Mouse (Mus musculus) thymus, postnatal 14 days (tissue): ENCODE results near the gene Palld.
A peak's percentile ranks its signal among the peaks of the same experiment; 100 is the strongest.

Experiments used
- DNase-seq: peaks from one replicate; pipeline ENCODE4 v3.0.0; 2021

Gene Palld

DNA sequence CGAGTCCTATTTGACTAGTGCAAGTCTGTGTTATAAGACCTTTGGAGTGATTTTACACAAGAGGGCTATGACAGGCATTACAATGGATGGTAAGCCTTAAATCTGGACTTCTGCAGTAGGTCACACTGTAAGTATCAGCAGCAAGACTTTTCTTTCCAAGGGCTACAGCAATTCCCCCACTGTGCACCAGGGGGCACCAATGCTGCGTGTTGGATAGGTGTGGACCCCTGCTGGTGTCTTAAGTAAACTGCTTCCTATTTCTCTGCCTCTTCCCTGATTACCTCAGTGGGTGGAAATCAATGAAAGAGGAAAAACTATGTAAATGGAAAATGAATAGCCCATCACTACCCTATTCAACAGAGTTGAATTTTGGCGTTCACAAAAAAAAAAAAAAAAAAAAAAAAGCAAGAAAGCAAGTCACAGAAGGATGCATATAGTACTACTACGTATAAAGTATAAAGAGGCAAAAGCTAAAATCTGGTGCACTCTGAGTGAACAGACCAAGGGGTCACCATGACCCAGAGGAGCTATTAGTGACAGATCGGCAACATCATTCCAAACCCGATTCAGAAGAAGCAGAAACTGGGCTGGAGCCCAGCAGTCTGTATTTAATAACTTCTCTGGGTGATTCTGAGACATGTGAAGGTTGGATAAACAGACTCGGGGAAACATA, 362.5 kb downstream of the Palld start:
- peak; percentile 81 for DNase-seq

DNA sequence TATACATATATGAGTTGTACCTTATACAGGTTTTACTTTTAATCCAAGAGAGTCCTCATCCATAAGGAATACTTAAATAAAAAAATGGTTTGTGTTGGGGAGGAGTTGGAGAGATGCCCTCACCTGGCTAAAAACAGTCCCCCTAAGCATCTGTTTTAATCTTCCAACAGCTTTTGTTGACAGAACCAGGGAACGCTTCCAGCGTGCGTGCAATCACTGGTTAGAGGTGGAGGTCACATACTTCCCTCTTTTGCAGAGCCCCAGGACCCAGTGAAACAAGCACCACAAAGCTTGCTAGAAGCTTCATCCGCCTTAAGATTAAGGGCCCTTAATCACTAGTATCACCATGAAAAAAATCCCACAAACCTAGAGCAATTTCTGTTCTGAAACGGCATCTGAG, 365.0 kb downstream of the Palld start:
- no peak for DNase-seq

DNA sequence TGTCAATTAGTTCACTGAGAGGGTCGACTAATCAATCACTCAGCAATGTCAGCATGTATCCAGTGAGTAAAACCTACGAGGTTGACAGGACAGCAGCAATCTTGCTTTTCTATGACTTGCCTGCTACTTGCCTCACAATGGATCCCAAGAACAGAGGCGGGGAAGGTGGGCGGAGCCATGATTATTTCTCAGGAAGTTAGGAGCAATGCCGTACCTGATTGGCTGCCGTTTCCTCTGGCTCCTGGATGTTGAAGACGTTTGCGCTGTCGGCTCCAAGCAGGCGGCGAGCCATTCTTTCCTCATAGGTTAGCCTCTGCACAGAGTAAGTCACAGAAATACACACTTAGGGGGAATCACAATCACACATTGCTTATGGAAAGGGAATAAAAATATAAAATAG, 367.0 kb downstream of the Palld start:
- DNase-seq: no peak

DNA sequence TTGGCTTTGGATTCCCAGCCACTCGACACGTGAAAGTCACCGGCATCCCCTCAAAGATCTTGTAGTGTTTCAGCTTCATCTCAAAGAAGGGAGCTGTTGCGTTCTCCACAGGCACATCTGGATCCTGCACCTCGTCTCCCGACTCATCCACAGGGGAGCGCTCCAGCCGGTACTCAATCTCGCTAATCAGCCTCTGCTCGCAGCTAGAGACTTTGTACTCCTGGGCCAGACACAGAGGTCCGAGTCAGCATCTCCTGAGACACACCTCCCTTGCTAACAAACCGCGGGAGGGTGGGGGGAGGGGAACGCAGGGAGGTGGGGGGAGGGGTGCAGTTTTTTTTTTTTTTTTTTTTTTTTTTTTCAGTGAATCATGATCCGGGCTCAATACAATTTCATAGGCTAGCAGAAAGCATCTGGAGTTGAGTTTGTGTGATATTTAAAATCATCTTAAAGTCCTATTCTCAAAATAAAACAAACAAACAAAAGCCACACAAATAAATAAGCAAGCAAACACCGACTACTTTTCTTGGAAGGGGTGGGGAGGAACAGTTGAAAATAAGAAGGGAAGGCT, 369.0 kb downstream of the Palld start:
- no peak for DNase-seq

DNA sequence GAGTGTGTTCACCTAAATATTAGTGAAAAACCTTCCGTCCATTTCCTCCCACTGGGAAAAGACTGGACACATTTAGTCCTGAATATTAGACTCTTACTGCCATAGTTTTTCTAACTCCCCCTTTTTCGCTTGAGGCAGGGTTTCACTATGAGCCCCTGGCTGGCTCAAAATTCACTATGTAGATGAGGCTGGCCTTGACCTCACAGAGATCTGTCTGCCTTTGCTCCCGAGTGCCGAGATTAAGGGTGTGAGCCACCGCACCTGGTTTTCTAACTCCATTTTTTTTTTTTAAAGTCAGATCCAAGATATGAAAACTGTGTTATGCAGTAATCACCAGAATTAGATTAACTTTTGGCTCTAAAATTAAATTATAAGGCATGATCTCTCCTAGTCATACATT, 369.7 kb downstream of the Palld start:
- DNase-seq: no peak

DNA sequence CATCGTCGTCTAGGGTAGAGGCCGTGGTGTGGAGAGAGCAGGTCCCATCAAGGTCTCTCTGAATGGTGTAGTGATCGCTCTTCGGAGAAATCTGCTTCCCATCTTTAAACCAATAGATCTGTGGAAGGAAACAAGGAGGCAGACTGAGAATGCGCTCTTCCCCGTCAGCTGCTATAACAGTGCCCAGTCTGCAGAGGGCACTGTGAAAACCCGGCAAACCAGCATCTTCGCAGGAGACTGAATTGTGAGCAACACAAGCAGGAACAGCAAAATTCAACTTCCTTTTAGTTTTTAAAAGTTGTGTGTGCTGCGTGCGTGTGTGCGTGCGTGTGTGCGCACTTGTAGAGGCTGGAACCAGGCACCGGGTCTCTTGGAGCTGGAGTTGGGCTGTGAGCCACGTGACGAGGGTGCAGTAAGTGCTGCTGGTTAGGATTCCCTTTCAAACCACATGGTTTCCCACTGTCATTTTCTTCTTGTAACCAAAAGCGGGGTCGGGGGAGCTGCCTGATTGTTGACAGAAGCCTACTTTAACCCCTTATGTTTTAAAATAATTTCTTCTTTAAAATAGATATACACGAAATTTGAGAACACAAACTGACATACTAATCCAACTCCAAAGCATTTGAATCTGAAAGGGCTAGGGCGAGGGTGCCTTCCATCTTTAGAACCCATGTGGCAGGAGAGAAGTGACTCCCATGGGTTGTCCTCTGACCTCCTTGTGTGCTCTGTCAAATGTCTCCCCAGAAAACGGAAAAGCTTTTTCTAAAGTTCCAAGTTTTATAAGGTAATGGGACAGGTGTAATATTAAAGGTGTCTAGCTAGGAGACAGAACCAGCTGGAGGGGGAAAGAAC, 370.3 kb downstream of the Palld start:
- no peak for DNase-seq

DNA sequence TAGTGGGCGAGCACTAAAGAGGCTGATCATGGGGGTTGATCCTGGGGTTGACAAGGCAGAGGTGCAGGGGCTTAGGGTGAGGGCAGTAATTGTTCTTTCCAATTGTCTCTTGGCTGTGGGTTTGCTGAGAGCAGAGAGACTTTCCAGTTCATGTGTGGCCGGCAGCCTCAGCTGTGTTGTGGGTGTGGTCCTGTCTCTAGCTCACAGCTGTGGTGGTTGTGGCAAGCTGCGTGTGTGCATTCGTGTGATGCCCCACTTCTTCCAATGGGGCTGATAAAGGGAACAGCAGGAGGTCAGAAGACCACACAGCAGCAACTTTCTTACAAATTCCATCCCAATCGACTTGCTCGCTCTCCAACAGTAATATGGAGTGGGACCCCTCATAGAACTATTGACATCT, 373.8 kb downstream of the Palld start:
- DNase-seq: no peak

DNA sequence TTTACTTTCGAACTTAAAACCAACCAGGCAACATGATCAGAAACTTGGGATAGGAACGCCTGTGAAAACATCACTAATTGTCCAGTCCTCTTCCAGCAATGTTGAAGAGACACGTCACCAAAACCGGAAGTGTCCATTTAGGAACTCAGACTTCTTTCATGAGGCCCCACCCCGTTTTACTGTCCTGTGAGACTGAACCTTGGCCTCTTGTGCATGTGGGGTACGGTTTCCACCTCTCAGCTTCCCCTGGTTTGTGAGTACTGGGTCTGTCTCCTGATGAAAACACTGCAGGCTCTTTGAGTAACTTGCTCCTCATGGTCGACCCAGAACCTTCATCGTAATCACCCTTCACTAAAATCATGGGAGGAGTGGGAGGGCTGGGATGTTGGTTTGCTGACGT, 374.3 kb downstream of the Palld start:
- no peak for DNase-seq

DNA sequence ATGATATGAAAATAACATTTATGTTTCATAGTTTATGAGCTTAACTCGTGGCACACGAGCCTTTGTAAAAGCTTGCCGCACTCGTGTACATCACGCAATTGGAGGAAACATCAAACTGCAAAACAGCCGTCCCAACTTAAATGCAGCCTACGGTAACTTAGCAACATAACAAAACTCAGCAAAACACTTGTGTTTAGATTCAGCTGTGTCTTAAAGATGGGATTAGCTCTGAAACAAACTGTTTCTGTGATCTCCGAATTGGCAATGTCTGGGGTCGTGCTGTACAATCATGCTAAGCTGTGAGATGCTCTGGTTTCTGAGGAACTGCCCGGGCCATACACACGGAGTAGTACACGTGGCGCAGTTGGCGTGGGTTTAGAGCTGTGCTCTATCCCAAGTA, 375.5 kb downstream of the Palld start:
- no peak for DNase-seq

DNA sequence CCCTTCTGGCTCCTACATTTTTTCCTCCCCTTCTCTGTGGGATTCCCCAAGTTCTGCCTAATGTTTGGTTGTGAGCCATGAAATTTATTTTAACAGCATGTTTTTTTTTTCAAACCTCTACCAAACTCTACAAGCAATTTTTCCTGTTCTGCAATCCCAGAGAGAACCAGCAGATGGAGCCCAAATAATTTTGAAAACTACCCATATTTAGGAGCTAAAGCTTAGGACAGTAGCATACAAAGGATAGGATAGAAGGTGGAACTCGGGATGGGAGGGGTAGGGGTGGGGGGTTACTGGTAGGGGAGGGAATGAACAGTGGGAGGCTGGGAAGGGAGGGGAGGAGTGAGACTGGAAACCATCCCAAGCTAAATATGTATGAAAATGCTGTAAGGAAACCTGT, 380.4 kb downstream of the Palld start:
- peak; percentile 18 for DNase-seq

DNA sequence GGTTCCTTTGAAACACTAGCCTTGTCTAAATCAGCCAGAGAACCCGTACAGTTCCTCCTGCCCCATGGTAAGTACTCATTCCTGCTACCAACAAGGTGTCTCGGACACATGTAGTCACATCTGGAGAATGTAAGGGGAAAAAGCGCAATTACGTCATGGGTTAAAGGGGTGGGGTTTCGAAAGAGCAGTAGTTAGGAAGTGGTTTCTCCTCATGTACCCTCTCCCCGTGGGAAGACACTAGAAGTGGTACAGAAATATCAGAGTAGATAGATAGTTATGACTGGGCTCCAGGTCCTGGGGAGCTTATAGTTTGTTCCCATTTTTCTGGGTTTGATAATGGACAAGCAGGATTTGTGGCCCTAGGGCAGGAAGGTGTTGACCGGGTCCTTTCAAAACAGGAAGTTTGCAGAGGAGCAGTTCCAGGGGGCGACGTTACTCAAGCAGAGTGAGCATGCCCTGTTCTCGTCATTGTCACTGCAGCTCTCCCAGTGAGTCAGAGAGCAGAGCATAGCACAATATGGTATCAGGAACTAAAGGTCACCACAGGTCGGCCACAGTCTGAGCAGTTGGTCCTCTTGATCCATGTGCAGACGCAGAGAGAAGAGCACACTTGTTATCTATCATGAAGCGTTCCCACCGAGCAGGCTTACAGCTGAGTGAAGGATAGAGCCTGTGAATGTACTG, 384.8 kb downstream of the Palld start:
- DNase-seq: peak; percentile 23

DNA sequence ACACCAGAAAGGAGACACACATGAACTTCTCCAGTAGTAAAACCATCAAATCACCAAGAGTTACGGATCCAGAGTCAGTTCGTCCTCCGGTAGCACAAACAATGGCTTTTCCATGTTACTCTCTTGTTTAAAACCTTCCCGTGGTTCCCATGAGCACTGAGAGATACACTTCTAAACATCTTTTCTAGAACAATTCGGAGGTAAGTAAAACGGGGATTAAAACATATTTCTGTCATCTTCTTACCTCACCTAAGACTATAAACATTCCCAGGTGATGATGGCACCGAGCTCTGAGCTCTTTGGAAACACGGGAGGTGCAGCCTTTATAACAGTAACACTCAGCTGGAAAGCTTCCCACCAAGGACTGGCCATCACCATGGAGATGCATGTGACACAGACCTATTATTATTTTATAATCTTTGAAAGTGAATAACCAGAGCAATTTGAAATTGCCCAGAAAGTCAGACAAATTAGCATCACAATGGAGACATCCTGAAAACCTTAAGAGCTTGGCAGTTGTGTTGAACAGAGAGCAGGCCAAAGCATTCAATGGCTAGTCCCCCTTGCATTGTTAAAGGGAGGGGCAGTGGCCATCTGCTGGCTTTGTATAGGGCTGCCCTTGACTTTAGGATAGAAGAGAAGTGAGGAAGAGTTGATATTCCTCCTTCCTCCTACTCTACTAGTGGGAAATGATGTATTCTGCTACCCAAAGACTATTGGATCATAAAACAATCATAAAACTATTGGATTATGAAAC, 385.6 kb downstream of the Palld start:
- no peak for DNase-seq

DNA sequence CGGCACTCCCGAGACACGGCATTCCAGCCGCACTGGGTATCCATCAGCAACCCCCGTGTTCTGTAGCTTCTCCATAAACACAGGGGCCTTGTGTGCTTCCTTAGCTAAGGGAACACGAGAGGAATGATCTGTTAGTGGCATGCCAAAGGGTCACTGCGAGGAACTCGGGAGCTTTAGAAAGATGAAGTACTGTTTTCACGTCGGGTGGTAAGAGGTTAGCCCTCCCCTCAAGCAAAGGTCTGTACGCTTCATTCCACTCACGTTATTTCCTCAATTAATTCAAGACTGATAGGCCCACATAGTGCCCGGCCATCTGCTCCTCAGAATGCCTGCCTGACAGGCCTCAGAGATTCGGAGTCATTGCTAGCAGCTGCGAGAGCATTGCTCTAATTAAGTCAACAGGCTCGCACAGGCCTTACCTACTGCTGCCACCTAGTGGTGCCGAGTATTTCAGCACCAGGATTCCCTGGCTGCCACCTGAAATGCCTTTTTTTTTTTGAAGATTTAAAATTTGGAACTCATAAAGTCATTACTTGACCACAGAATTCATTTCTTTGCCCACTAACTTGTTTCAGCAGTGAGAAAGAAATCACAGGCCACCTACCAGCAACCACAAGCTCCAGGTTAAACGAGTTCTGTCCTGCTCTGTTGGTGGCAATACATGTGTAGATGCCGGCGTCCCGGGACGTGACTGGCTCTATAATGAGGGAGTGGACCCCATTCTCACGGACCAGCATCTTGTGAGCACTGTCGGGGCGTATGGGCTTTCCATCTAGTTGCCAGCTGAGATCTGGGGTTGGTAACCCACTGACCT, 386.4 kb downstream of the Palld start:
- DNase-seq: peak; percentile 75

DNA sequence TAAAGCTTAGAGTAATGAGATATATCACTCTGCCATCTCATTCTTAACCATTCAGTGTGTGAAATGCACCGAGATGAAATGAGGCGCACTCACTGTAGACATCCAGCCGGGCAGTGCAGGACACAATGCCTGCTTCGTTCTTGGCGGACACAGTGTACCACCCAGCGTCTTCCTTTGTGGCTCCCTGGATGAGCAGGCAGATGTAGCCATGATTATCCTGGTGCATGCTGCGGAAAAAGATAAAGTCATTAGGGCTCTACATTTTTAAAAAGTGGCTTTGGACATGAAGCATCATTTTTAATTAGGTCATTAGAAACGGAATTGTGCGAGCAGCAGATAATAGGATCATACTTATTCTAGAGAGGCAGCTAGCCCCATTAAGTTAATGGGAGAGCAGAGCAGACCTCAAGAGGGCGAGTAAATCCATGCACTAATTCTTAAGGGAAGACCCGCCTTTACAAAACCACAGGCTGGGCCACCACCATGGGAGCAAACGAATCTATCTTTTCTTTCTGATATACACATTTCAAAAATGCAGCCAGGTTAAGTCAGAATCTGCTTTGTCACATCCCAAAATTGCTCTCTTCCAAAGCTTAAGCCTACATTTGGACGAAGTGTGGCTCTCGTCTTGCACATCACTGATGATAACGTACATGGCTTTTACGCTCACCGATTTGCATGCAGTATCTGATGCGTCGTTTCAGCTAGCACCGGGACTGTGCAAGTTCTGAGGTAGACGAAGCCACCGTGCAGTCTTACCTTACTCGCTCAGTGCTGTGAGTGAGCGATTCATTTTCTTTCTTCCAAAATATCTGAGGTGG, 387.2 kb downstream of the Palld start:
- no peak for DNase-seq

DNA sequence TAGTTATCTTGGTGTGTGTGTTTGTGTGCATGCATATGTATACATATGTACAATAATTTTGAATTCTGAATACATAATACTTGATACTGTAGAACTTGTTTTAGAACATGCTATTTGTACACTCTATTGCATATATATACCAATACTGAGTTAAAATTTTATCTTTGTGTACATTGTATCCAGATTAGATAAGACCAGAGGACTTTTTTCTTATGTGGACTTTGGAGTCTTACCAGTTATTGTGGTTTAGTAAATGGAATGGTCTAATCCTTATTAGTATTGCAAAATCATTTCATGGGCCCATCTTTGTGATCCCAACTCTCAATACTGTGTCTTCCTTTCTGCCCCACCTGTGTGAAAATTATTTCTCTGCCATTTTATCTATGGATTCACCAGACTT, 400.2 kb downstream of the Palld start:
- no peak for DNase-seq

DNA sequence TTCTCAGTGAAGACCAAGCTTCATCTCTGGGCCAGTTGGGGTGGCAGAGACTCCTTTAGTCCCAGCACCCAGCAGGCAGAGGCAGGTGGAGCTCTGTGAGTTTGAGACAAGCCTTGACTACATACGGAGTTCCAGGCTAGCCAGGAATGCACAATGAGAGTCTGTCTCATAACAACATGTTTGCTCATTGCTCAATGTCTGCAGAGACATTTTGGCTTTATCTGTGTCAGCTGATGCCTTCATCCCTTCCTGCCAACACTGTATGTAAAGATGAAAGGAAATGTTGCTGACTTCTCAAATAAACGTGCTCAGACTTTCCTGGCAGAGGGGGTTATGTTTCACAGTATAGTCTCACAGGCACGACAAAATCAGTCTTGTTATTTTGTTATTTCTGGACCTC, 401.6 kb downstream of the Palld start:
- DNase-seq: no peak

DNA sequence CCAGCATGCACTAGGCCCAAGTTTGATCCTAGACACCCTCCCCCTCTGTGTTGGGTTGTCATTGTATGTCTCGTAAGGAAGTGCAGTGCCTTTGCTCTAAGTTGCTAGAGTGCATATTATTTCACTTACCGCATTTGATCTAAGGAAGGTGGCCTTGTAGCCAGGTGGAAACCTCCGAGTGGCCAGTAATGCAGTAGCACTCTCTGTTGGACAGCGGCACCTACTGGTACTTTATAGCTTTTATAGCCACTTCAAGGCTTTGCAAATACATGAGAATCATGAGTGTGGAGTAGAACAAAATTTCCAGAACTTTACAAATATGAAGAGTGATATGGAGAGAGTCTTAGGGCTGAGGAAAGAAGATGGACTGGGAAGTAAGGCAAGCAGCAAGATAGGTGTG, 403.5 kb downstream of the Palld start:
- no peak for DNase-seq

DNA sequence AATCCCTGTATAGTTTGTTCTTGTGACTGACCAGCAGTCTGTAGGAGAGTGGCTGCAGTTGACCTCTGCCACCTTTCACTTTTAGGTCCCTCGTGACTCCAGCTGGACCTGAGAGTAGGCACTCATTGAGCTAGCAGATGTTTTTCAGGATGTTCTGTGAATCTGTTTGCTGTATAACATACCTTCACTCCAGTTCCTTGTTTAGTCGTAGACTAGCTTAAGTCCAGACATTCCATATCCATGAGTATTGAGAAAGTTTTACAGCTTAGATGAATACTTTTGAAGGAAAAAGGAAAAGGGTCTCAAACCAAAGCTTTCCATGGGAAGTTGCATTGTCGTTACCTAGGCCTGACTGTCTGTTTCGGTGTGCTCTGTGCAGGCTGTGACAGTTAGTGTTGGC, 405.4 kb downstream of the Palld start:
- no peak for DNase-seq

DNA sequence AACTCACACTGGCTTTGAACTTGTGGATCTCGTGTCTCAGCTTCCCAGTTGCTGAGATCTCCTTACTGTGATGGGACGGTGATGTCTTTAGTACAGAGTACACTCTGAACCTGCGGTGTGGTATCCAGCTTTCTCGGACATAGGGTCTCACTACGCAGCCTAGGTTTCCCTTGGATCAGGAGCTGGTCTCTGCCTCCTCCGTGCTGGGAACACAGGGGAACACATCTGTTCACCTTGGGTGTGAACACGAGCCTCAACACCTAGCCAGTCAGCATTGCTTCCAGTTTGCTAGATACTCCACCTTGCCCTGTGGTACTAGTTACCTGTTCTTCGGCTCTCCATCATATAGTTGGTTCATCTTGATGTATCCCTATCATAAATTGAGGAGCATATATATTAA, 413.9 kb downstream of the Palld start:
- DNase-seq: peak; percentile 8

DNA sequence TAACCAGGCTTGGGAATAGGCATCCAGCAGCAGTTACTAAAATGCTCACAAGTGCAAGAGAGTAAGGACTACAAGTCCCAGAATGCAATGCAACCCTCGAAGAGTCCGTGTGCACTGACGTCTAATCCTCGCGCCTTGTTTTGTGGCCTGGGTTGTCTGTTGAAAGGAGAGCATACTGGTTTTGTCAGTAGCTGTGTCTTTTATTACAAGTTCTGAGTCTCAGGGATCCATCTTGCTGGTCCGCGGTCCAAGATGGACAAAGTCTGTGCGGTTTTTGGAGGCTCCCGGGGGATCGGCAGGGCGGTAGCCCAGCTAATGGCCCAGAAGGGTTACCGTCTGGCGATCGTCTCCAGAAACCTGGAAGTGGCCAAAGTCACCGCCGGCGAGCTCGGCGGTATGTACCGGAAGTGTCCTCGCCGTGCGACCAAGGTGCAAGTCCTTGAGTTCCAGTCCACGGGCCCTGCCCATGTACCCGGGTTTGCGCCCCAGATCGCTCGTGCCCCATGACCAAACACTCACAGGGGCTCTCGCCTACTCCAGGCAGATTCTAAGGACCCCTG, 414.8 kb downstream of the Palld start, which contains the start of gene Cbr4:
Gene Cbr4 (plus strand): TSS at position 138 of the 560 bp plus-strand sequence.
- DNase-seq: peak; percentile 87
